ENCODE assay signal across 24 mouse cellular contexts in genomic region chr6:38863595-38863994, GRCm38 (mm10). TPM values are rescaled to one million over a fixed set of nuclear protein-coding genes. Genes with fewer than 3 reads are reported as not detected.
DNase-seq lines count a peak whose midpoint lies in the region; ATAC-seq and TF ChIP-seq lines count a peak whose summit lies in the region.
"Had no signal": no experiment of that assay in that cellular context is flagged by ENCODE, and none has a peak within 500 bp of the region (broad histone marks: within the 10 kb centered on the region; RNA-seq: fewer than 3 reads in every experiment).

No protein-coding gene starts in this region.

- peak; percentile 64 for DNase-seq in midbrain, embryonic 11.5 days (ENCODE audit: low spot score, missing footprints)
- peak; percentile 47 for DNase-seq in embryo, embryonic 10.5 days (ENCODE audit: low spot score)
- no peak for DNase-seq in liver, embryonic 14.5 days (ENCODE audit: low read depth in 3 of 3, low spot score in 3 of 3)
- no peak for DNase-seq in gastrocnemius, adult 8-10 months (ENCODE audit: low spot score in 2 of 2)
- no peak for DNase-seq in urinary bladder, adult 2 months (ENCODE audit: low spot score)
- no peak for DNase-seq in testis, postnatal 14 days (ENCODE audit: low spot score)
- DNase-seq: adrenal gland, postnatal 25 days; cerebellum, adult 11-12 months; gastrocnemius, adult 2 months; heart, postnatal 14 days; kidney, adult 9 months; kidney, postnatal 25 days; lung, adult 18-20 months; right cerebral cortex, adult 18-20 months; thymus, postnatal 4 days had no signal

- H3K9me3 ChIP-seq in midbrain, embryonic 11.5 days (ENCODE audit: control insufficient read depth, low read length) = no peaks in the 10 kb centered on the region
- no peaks in the 10 kb centered on the region for H3K9me3 ChIP-seq in midbrain, embryonic 15.5 days
- no peaks in the 10 kb centered on the region for H3K9me3 ChIP-seq in liver, embryonic 14.5 days (ENCODE audit: control insufficient read depth, low read length)
- H3K9me3 ChIP-seq: hindbrain, embryonic 12.5 days; limb, embryonic 10.5 days; midbrain, embryonic 13.5 days; neural tube, embryonic 13.5 days had no signal

- TF ChIP-seq CTCF in liver, embryonic 14.5 days (IDR thresholded peaks at IDR 0.05; ENCODE audit: low read depth) = no peak

- no peak overlapping the region for H3K4me2 ChIP-seq in midbrain, embryonic 11.5 days
- H3K4me2 ChIP-seq in midbrain, embryonic 15.5 days = no peak overlapping the region
- H3K4me2 ChIP-seq in liver, embryonic 14.5 days (ENCODE audit: low read depth) = peak overlapping the region; percentile 12; the same call in 1 of the 2 replicates
- H3K4me2 ChIP-seq: heart, embryonic 11.5 days; hindbrain, embryonic 12.5 days; midbrain, embryonic 13.5 days; neural tube, embryonic 13.5 days had no signal

- 62% methylated on average over 3 of the region's 3 CpGs for WGBS in midbrain, embryonic 11.5 days
- WGBS in midbrain, embryonic 15.5 days = 51% methylated on average over 3 of the region's 3 CpGs
- WGBS in liver, embryonic 14.5 days (ENCODE audit: insufficient replicate concordance) = 36% methylated on average over 3 of the region's 3 CpGs

- peaks cover 12% of the 10 kb centered on the region for H3K4me1 ChIP-seq in midbrain, embryonic 11.5 days (ENCODE audit: control insufficient read depth, insufficient read depth, low read length)
- peaks cover 43% of the 10 kb centered on the region for H3K4me1 ChIP-seq in midbrain, embryonic 15.5 days
- H3K4me1 ChIP-seq in liver, embryonic 14.5 days (replicated peaks; ENCODE audit: control insufficient read depth in 2 of 2, insufficient read depth in 2 of 2, low read length in 1 of 2) = peaks cover 67 to 69% of the 10 kb centered on the region in 2 experiments

- 0 out of 2 replicates have a peak, but pooled peaks have one; percentile 20 for TF ChIP-seq EP300 in liver, embryonic 14.5 days (IDR thresholded peaks at IDR 0.05; ENCODE audit: low read depth)

- no peak overlapping the region for H3K27ac ChIP-seq in midbrain, embryonic 11.5 days (ENCODE audit: low read depth, low read length)
- no peak overlapping the region for H3K27ac ChIP-seq in midbrain, embryonic 15.5 days
- H3K27ac ChIP-seq in liver, embryonic 14.5 days = no peak overlapping the region
- H3K27ac ChIP-seq: gastrocnemius, adult 2 months; hindbrain, embryonic 12.5 days; left cerebral cortex, adult 2 months; limb, embryonic 10.5 days; macrophage; midbrain, embryonic 13.5 days; neural tube, embryonic 13.5 days had no signal

- no peaks in the 10 kb centered on the region for H3K36me3 ChIP-seq in midbrain, embryonic 11.5 days (ENCODE audit: control insufficient read depth, insufficient read depth, low read length)
- H3K36me3 ChIP-seq in midbrain, embryonic 15.5 days (replicated peaks) = no peaks in the 10 kb centered on the region
- peaks cover 9% of the 10 kb centered on the region; the same call in 1 of the 2 replicates for H3K36me3 ChIP-seq in liver, embryonic 14.5 days (replicated peaks; ENCODE audit: control insufficient read depth, insufficient read depth, low read depth)
- H3K36me3 ChIP-seq: hindbrain, embryonic 12.5 days; limb, embryonic 10.5 days; midbrain, embryonic 13.5 days; neural tube, embryonic 13.5 days had no signal

- H3K27me3 ChIP-seq in midbrain, embryonic 11.5 days (ENCODE audit: control insufficient read depth, insufficient read depth, low read length) = no peaks in the 10 kb centered on the region
- no peaks in the 10 kb centered on the region for H3K27me3 ChIP-seq in midbrain, embryonic 15.5 days (replicated peaks)
- H3K27me3 ChIP-seq in liver, embryonic 14.5 days (ENCODE audit: control insufficient read depth, insufficient read depth, low read length) = no peaks in the 10 kb centered on the region
- H3K27me3 ChIP-seq: hindbrain, embryonic 12.5 days; midbrain, embryonic 13.5 days; neural tube, embryonic 13.5 days had no signal

- H3K4me3 ChIP-seq in midbrain, embryonic 11.5 days (ENCODE audit: low read depth, low read length) = no peak overlapping the region
- no peak overlapping the region for H3K4me3 ChIP-seq in midbrain, embryonic 15.5 days
- H3K4me3 ChIP-seq in liver, embryonic 14.5 days (ENCODE audit: insufficient read depth in 1 of 2, low read depth in 2 of 2, low read length in 2 of 2) = no peak overlapping the region
- H3K4me3 ChIP-seq: gastrocnemius, adult 2 months; hindbrain, embryonic 12.5 days; left cerebral cortex, adult 2 months; limb, embryonic 10.5 days; midbrain, embryonic 13.5 days; neural tube, embryonic 13.5 days had no signal

- H3K9ac ChIP-seq in midbrain, embryonic 11.5 days (ENCODE audit: low read length) = no peak overlapping the region
- H3K9ac ChIP-seq in midbrain, embryonic 15.5 days = no peak overlapping the region
- no peak overlapping the region for H3K9ac ChIP-seq in liver, embryonic 14.5 days (replicated peaks)
- H3K9ac ChIP-seq: hindbrain, embryonic 12.5 days; midbrain, embryonic 13.5 days; neural tube, embryonic 13.5 days had no signal

- no peak for ATAC-seq in midbrain, embryonic 11.5 days (ENCODE audit: low FRiP score)
- no peak for ATAC-seq in midbrain, embryonic 15.5 days (replicated peaks)
- peak; percentile 73 for ATAC-seq in liver, embryonic 14.5 days (ENCODE audit: insufficient read depth)
- ATAC-seq: activated CD4-positive, CD25-positive, alpha-beta regulatory T cell, adult 4 months; midbrain, embryonic 13.5 days had no signal

RNA-seq across cellular contexts. Expression of gene Tbxas1, which starts 11.6 kb away (rescaled TPM):
- polyA plus RNA-seq in midbrain, embryonic 11.5 days (2014; fragmentation: Nextera tagmentation; extraction: Ambion mirVana) = 1.5 TPM in 2 replicates
- polyA plus RNA-seq in midbrain, embryonic 15.5 days (2015; fragmentation: Nextera tagmentation; extraction: Ambion mirVana) = 2.3 TPM in 2 replicates
- 4.5 and 5.1 TPM in 2 replicates for polyA plus RNA-seq in liver, embryonic 14.5 days (2012; rRNA removed)
- 6.3 and 8.4 TPM in 2 replicates for polyA plus RNA-seq in liver, embryonic 14.5 days (2014; fragmentation: Nextera tagmentation; extraction: Ambion mirVana)
- under 1 TPM; 0.51 to 0.80 (median 0.56) TPM for total RNA-seq in gastrocnemius, adult 8-10 months (2022)
- polyA plus RNA-seq in urinary bladder, adult 2 months (2012; rRNA removed) = 5.1 and 5.2 TPM in 2 replicates

RNA-seq across cellular contexts. Expression of gene Hipk2, which starts 12.4 kb away (rescaled TPM):
- 25.2 and 25.8 TPM in 2 replicates for polyA plus RNA-seq in midbrain, embryonic 11.5 days (2014; fragmentation: Nextera tagmentation; extraction: Ambion mirVana)
- polyA plus RNA-seq in midbrain, embryonic 15.5 days (2015; fragmentation: Nextera tagmentation; extraction: Ambion mirVana) = 43.5 and 45.3 TPM in 2 replicates
- polyA plus RNA-seq in liver, embryonic 14.5 days (2012; rRNA removed) = 10.7 and 12.3 TPM in 2 replicates
- 13.0 and 15.5 TPM in 2 replicates for polyA plus RNA-seq in liver, embryonic 14.5 days (2014; fragmentation: Nextera tagmentation; extraction: Ambion mirVana)
- total RNA-seq in gastrocnemius, adult 8-10 months (2022) = 100 to 1,000 TPM in 2 of 4 experiments, 10 to 100 TPM in 2; 65.2 to 144 (median 96.6) TPM
- 4.5 and 8.6 TPM in 2 replicates for polyA plus RNA-seq in urinary bladder, adult 2 months (2012; rRNA removed)

Comparison
In these comparisons a context has a peak if more than half of its experiments do, and no peak if none do; other contexts are left out.
1. DNase-seq: peak in midbrain, embryonic 11.5 days (single experiment) and embryo, embryonic 10.5 days (single experiment); none in liver, embryonic 14.5 days (0 of 3), gastrocnemius, adult 8-10 months (0 of 2), urinary bladder, adult 2 months (single experiment) and testis, postnatal 14 days (single experiment).